Mouse (Mus musculus) frontal cortex, postnatal 36 days (tissue): ENCODE data around the gene Lcorl.
"Not testable (repeated sequence)": the region's sequence is repeated elsewhere in the genome, so short reads cannot be mapped to it uniquely, and the experiment has no call there.

Experiments
- DNase-seq, 2 experiments: peaks; one replicate each; pipeline ENCODE4 v3.0.0; 2022; ENCODE audit warnings: low spot score in 2 of 2

The Lcorl gene

GRCm38 (mm10) chr5:45709653-45710052, 147.8 kb downstream of the Lcorl start:
- no peak for DNase-seq

GRCm38 (mm10) chr5:45706811-45707210, 150.6 kb downstream of the Lcorl start:
- DNase-seq = peak in 1 of 2 experiments; percentile 6

GRCm38 (mm10) chr5:45691678-45692077, 165.7 kb downstream of the Lcorl start:
- DNase-seq = no peak

- no peak for DNase-seq
Measured at GRCm38 (mm10) chr5:45690802-45691201, 166.6 kb downstream of the Lcorl start.

- DNase-seq = no peak
Measured at GRCm38 (mm10) chr5:45689152-45689551, 168.3 kb downstream of the Lcorl start.

- no peak for DNase-seq
Measured at GRCm38 (mm10) chr5:45686223-45686622, 171.2 kb downstream of the Lcorl start.

- DNase-seq = no peak
Measured at GRCm38 (mm10) chr5:45685243-45685642, 172.2 kb downstream of the Lcorl start.

- no peak for DNase-seq
Measured at GRCm38 (mm10) chr5:45683388-45683787, 174.0 kb downstream of the Lcorl start.

- DNase-seq = no peak
Measured at GRCm38 (mm10) chr5:45679955-45680354, 177.5 kb downstream of the Lcorl start.

GRCm38 (mm10) chr5:45677639-45678038, 179.8 kb downstream of the Lcorl start:
- DNase-seq = no peak

GRCm38 (mm10) chr5:45675032-45675431, 182.4 kb downstream of the Lcorl start:
- DNase-seq = no peak

GRCm38 (mm10) chr5:45670894-45671494, 186.4 kb downstream of the Lcorl start:
- no peak for DNase-seq

- DNase-seq = no peak
Measured at GRCm38 (mm10) chr5:45670280-45670670, 187.1 kb downstream of the Lcorl start.

- peak; percentile 99 for DNase-seq
Measured at GRCm38 (mm10) chr5:45669598-45670279, 187.7 kb downstream of the Lcorl start, which contains the start of gene Ncapg. Ncapg (plus strand) TSS chr5:45669919.

GRCm38 (mm10) chr5:45669234-45669597, 188.2 kb downstream of the Lcorl start:
- DNase-seq = no peak

- peak; percentile 4 to 20 for DNase-seq
Measured at GRCm38 (mm10) chr5:45668831-45669230, 188.6 kb downstream of the Lcorl start.

GRCm38 (mm10) chr5:45668324-45668723, 189.1 kb downstream of the Lcorl start:
- DNase-seq = no peak

GRCm38 (mm10) chr5:45658406-45658805, 199.0 kb downstream of the Lcorl start:
- DNase-seq = not testable (repeated sequence)

GRCm38 (mm10) chr5:45651026-45651703, 206.2 kb downstream of the Lcorl start:
- no peak for DNase-seq
